Mouse (Mus musculus): ENCODE data around the gene Ddi2. TPM values are rescaled to one million over a fixed set of nuclear protein-coding genes. Genes with fewer than 3 reads are reported as not detected.

Ddi2 gene
- polyA plus RNA-seq, 1 experiment: 21.2 TPM

DNA sequence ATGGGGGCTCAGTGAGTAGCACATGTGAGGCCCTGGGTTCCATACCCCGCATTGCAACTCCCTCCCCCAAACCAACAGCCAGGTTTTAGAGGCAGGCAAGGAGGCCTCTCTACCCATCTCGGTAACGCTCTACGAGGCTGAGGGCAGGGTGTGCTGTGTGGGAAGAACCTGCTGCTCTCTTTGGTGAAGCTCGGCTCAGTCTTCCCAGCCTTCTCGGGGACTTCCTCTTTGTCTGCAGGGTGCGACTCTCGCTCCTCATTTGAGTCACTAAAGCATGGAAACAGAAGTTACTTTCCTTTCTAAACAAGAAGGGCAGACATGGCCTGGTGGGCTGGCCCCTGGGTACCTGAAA lies 43.1 kb upstream of the Ddi2 start:
- TF ChIP-seq CTCF (IDR thresholded peaks at IDR 0.05; ENCODE audit: extremely low read depth, insufficient read length, insufficient replicate concordance, low read depth, low read length) (no peak), POLR2A (IDR thresholded peaks at IDR 0.05; ENCODE audit: low read depth, low read length) (no peak)
- H3K4me1 ChIP-seq (ENCODE audit: control insufficient read depth, insufficient read depth, insufficient read length, low read length): peaks cover 3% of the 10 kb centered on the region; the same call in 1 of the 2 replicates
- H3K27ac ChIP-seq (ENCODE audit: insufficient read depth, low read depth, low read length): peak overlapping the region; percentile 69
- 73% methylated on average over 8 of the region's 8 CpGs for WGBS
- no peak overlapping the region for H3K4me3 ChIP-seq (ENCODE audit: low read depth, low read length)
- H3K27me3 ChIP-seq (ENCODE audit: control insufficient read depth, insufficient read depth, low read length): no peaks in the 10 kb centered on the region
- H3K36me3 ChIP-seq (ENCODE audit: control insufficient read depth, insufficient read depth, low read length): peaks cover 59% of the 10 kb centered on the region

DNA sequence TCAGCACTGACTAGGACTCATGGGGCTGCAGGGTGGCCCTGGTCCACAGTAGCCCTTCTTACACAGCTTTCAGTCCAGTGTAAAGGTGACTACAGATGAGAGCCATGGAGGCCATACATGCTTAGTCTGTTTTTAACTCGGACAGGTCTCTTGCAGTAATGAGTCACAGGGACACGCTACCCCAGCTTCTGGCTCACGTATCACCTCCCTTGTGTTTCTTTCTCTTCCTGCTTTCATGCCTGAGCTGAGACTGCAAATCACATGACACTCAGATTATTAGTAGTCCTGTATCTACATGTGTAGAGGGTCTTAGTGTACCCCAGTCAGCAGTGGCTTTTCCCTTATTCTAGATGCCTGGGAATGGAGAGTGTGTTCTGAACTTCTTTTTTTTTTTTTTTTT lies 41.8 kb upstream of the Ddi2 start:
- Histone ChIP-seq H3K36me3 (ENCODE audit: control insufficient read depth, insufficient read depth, low read length) (peaks cover 57% of the 10 kb centered on the region), H3K4me1 (ENCODE audit: control insufficient read depth, insufficient read depth, insufficient read length, low read length) (peaks cover 3% of the 10 kb centered on the region), H3K27me3 (ENCODE audit: control insufficient read depth, insufficient read depth, low read length) (no peaks in the 10 kb centered on the region), H3K4me3 (ENCODE audit: low read depth, low read length) (no peak overlapping the region), H3K27ac (ENCODE audit: insufficient read depth, low read depth, low read length) (no peak overlapping the region)
- TF ChIP-seq CTCF (IDR thresholded peaks at IDR 0.05; ENCODE audit: extremely low read depth, insufficient read length, insufficient replicate concordance, low read depth, low read length): no peak
- TF ChIP-seq POLR2A (IDR thresholded peaks at IDR 0.05; ENCODE audit: low read depth, low read length): no peak
- 86% methylated on average over 3 of the region's 3 CpGs for WGBS

GRCm38 (mm10) chr4:141763476-141763875 lies 40.3 kb upstream of the Ddi2 start:
- TF ChIP-seq CTCF (IDR thresholded peaks at IDR 0.05; ENCODE audit: extremely low read depth, insufficient read length, insufficient replicate concordance, low read depth, low read length) (no peak), POLR2A (IDR thresholded peaks at IDR 0.05; ENCODE audit: low read depth, low read length) (no peak)
- WGBS: 88% methylated on average over 12 of the region's 12 CpGs
- peaks cover 56% of the 10 kb centered on the region for H3K36me3 ChIP-seq (ENCODE audit: control insufficient read depth, insufficient read depth, low read length)

GRCm38 (mm10) chr4:141762102-141762598 lies 38.9 kb upstream of the Ddi2 start:
- H3K27me3 ChIP-seq (ENCODE audit: control insufficient read depth, insufficient read depth, low read length): no peaks in the 10 kb centered on the region
- 87% methylated on average over 13 of the region's 13 CpGs for WGBS
- H3K4me3 ChIP-seq (ENCODE audit: low read depth, low read length): no peak overlapping the region
- no peak overlapping the region for H3K27ac ChIP-seq (ENCODE audit: insufficient read depth, low read depth, low read length)
- peaks cover 51% of the 10 kb centered on the region for H3K36me3 ChIP-seq (ENCODE audit: control insufficient read depth, insufficient read depth, low read length)
- no peak for TF ChIP-seq POLR2A (IDR thresholded peaks at IDR 0.05; ENCODE audit: low read depth, low read length)
- no peak for TF ChIP-seq CTCF (IDR thresholded peaks at IDR 0.05; ENCODE audit: extremely low read depth, insufficient read length, insufficient replicate concordance, low read depth, low read length)
- peaks cover under 1% of the 10 kb centered on the region for H3K4me1 ChIP-seq (ENCODE audit: control insufficient read depth, insufficient read depth, insufficient read length, low read length)

More at GRCm38 (mm10) chr4:141763476-141763875, 40.3 kb upstream of the Ddi2 start:
- Histone ChIP-seq H3K4me1 (ENCODE audit: control insufficient read depth, insufficient read depth, insufficient read length, low read length) (peaks cover 3% of the 10 kb centered on the region), H3K27ac (ENCODE audit: insufficient read depth, low read depth, low read length) (no peak overlapping the region), H3K4me3 (ENCODE audit: low read depth, low read length) (no peak overlapping the region), H3K27me3 (ENCODE audit: control insufficient read depth, insufficient read depth, low read length) (no peaks in the 10 kb centered on the region)

GRCm38 (mm10) chr4:141760942-141761341 lies 37.7 kb upstream of the Ddi2 start:
- Histone ChIP-seq H3K36me3 (ENCODE audit: control insufficient read depth, insufficient read depth, low read length) (peaks cover 44% of the 10 kb centered on the region), H3K27ac (ENCODE audit: insufficient read depth, low read depth, low read length) (no peak overlapping the region), H3K27me3 (ENCODE audit: control insufficient read depth, insufficient read depth, low read length) (no peaks in the 10 kb centered on the region), H3K4me3 (ENCODE audit: low read depth, low read length) (no peak overlapping the region), H3K4me1 (ENCODE audit: control insufficient read depth, insufficient read depth, insufficient read length, low read length) (no peaks in the 10 kb centered on the region; the same call in none of the 2 replicates)
- WGBS: 64% methylated on average over 4 of the region's 4 CpGs
- no peak for TF ChIP-seq POLR2A (IDR thresholded peaks at IDR 0.05; ENCODE audit: low read depth, low read length)

- no peak for TF ChIP-seq POLR2A (IDR thresholded peaks at IDR 0.05; ENCODE audit: low read depth, low read length)
- TF ChIP-seq CTCF (IDR thresholded peaks at IDR 0.05; ENCODE audit: extremely low read depth, insufficient read length, insufficient replicate concordance, low read depth, low read length): no peak
- no peaks in the 10 kb centered on the region for H3K27me3 ChIP-seq (ENCODE audit: control insufficient read depth, insufficient read depth, low read length)
- no peak overlapping the region for H3K4me3 ChIP-seq (ENCODE audit: low read depth, low read length)
- H3K27ac ChIP-seq (ENCODE audit: insufficient read depth, low read depth, low read length): no peak overlapping the region
- WGBS: 70% methylated on average over 6 of the region's 6 CpGs
- peaks cover 34% of the 10 kb centered on the region for H3K36me3 ChIP-seq (ENCODE audit: control insufficient read depth, insufficient read depth, low read length)
- H3K4me1 ChIP-seq (ENCODE audit: control insufficient read depth, insufficient read depth, insufficient read length, low read length): no peaks in the 10 kb centered on the region; the same call in 1 of the 2 replicates
These were observed 35.8 kb upstream of the Ddi2 start for GRCm38 (mm10) chr4:141758874-141759542.

DNA sequence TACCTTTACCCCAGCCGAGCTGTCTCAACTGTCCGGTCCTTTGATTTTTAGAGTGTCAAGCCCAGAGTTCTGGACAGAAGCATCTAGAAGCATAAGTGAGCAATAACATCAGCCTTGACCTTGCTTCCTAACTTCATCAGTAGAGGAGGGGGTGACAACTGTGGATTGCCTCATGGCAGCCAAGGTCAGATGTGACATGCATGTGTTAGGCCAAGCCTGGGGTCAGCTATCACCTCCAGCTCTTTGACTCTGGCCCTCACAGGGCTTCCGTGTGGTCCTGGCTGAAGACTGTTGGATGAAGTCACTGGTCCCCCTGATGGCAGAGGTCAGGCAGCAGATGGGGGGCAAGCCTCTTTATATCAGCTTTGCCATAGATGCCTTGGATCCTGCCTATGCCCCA lies 33.9 kb upstream of the Ddi2 start:
- TF ChIP-seq CTCF (IDR thresholded peaks at IDR 0.05; ENCODE audit: extremely low read depth, insufficient read length, insufficient replicate concordance, low read depth, low read length) (no peak), POLR2A (IDR thresholded peaks at IDR 0.05; ENCODE audit: low read depth, low read length) (no peak)
- 90% methylated on average over 3 of the region's 3 CpGs for WGBS
- H3K27ac ChIP-seq (ENCODE audit: insufficient read depth, low read depth, low read length): no peak overlapping the region
- H3K4me1 ChIP-seq (ENCODE audit: control insufficient read depth, insufficient read depth, insufficient read length, low read length): peaks cover under 1% of the 10 kb centered on the region; the same call in 1 of the 2 replicates
- no peaks in the 10 kb centered on the region for H3K27me3 ChIP-seq (ENCODE audit: control insufficient read depth, insufficient read depth, low read length)
- H3K36me3 ChIP-seq (ENCODE audit: control insufficient read depth, insufficient read depth, low read length): peaks cover 16% of the 10 kb centered on the region
- no peak overlapping the region for H3K4me3 ChIP-seq (ENCODE audit: low read depth, low read length)
